Mouse (Mus musculus) ZHBTc4 (cell line): ENCODE data around the gene Ehbp1.
A peak's percentile ranks its signal among the peaks of the same experiment; 100 is the strongest.

ENCODE experiments used
- DNase-seq: peaks from one replicate; pipeline ENCODE4 v3.0.0-alpha.2; 2011; ENCODE audit warnings: low read depth, low spot score

The Ehbp1 gene

GRCm38 (mm10) chr11:22286371-22286872, 55.7 kb downstream of the Ehbp1 start:
- DNase-seq, result no peak

DNA sequence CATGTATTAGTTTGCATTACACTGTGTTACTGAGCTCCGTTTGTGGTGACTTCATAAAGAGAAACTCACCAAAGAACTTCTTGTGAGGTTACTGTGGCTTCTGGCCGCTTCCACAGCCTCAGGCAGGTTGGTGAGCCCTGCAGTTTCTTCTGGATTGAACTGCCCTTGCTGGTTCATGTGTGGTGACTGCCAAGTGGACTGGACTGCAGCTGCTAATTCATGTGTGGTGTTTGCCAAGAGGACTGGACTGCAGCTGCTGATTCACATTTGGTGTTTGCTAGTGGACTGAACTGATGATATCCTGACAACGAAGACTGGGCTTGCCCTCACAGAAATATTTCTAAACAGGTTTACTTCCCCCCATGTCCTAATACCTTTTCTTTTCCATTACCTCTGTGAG, 65.4 kb downstream of the Ehbp1 start:
- no peak for DNase-seq

DNA sequence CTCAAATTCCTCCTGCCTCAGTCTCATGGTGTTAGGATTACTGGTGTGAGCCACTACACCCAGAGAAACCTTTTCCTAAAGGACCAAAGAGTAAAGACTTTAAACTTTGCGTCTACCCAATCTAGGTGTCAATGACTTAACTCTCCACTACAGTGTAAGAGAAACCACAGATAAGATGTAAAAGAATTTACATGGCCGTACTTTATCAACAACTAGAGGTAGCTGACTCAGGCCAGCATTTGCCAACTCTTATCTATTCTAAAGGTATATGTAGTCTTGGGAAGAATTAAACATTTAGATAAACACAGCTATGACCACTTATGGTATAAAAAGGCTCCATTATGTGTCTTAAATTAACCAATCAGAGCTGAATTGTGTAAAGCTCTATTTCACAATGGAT, 67.9 kb downstream of the Ehbp1 start:
- no peak for DNase-seq

- no peak for DNase-seq
Observed at GRCm38 (mm10) chr11:22273378-22273777, 68.7 kb downstream of the Ehbp1 start.

- no peak for DNase-seq
Observed at GRCm38 (mm10) chr11:22271889-22272288, 70.2 kb downstream of the Ehbp1 start.

GRCm38 (mm10) chr11:22269643-22270042, 72.4 kb downstream of the Ehbp1 start:
- no peak for DNase-seq

DNA sequence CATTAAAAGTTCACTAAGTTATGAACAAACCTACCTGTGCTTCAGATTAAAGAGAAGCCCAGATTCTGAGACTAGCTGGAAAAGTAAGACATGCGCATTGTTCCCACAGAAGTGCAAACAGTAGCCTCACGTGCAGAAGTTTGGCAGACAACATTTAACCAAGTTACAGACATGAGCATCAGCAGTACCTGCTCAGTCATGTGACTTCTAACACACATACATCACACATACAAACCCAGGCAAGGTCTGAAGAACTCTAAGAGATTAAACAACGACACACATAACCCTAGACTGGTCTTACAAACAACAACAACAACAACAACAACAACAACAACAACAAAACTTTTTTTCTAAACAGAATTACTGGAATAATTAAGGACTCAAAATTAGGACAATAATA, 72.9 kb downstream of the Ehbp1 start:
- no peak for DNase-seq

- DNase-seq, result no peak
Observed at GRCm38 (mm10) chr11:22267014-22267413, 75.1 kb downstream of the Ehbp1 start.

GRCm38 (mm10) chr11:22255418-22255817, 86.7 kb downstream of the Ehbp1 start:
- DNase-seq, result no peak

- no peak for DNase-seq
Observed at GRCm38 (mm10) chr11:22249363-22249762, 92.7 kb downstream of the Ehbp1 start.

- DNase-seq, result no peak
Observed at GRCm38 (mm10) chr11:22247736-22248135, 94.4 kb downstream of the Ehbp1 start.

DNA sequence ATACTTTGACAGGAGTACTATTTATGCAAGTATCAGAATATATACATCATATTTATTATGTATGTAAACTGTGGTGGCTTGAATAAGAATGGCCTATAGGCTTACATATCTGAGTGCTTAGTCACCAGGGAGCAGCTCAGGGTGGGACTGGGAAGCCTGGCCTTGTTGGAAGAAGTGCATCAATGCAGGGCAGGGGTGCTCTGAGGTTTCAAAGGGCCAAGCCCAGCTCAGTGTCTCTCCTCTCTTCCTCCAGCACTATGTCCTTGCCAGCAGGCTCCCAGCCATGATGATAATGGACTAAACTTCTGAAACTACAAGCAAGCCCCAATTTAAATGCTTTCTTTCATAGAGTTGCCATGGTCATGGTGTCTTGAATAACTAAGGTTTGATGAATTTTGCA, 95.0 kb downstream of the Ehbp1 start:
- DNase-seq, result no peak

GRCm38 (mm10) chr11:22235558-22235957, 106.5 kb downstream of the Ehbp1 start:
- no peak for DNase-seq

GRCm38 (mm10) chr11:22234739-22235138, 107.4 kb downstream of the Ehbp1 start:
- peak; percentile 47 for DNase-seq

DNA sequence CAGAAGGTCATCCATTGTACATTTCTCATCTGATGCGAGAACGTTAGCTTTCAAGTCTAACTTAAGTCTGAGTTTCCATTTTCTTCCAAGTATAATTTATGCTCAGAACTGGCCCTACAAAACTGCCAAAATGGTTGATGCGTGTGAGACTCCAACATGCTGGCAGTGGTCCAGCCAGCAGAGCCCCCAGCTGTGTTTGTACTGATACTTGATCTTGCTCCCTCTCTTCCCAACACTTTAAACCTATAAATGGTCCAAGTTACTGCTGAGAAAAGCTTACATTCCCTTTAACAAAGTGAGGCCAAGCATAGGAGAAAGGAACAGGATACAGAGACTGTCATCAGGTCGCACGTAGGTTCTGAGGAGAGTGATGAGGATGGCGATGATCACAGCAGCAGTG, 111.2 kb downstream of the Ehbp1 start:
- no peak for DNase-seq

DNA sequence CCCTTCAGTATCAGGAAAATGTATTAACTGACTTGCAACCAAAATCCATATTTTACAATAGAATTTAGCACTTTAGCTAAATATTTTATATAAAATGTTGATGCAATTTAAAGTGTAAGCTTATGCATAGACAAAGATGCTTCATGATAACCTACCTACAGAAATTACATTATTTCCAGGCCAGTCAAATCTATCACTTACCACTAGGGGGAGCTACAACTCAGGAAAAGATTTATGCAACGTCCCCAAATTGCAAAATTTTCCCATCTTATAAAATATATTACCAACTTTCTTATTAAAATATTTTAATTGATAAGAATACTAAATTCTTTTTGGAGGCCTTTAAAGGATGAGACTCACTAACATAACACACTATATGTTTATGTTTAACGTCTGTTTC, 116.5 kb downstream of the Ehbp1 start:
- DNase-seq, result peak; percentile 28

DNA sequence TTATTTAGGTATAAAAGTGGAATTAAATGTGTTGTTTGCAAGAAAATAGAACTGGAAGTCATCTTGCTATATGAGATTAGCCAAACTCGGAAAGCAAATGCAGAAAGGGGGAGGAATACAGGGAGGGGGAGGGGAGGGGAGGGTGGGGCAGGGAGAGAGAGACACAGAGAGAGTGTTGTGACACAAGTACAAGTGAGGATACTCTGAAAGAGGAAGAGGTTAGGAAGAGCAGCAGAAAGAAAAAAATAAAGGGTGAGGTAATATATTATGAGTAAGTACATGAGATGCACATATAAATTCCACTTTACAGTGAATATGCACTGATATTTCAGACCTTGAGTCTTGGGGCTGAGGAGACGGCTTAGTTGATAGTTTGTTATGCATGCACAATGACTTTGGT, 123.9 kb downstream of the Ehbp1 start:
- DNase-seq, result no peak

DNA sequence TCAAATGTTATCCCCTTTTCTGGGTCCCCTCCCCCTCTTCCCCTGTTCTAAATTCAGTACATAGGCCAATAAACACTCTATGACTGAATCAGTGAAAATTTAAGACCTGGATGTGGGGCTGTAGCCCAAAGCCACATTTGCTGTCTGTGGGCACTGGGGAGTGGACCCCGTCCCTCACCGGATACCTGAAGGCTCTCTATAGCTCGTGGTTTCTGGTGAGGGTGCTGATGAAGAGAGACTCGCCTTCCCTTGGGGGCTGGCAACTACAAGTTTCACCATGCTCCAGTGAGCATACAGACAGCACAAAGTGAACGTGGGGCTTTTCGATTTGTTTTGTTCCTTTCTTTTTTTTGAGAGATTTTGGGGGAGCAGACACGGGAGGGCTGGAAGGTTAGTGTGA, 125.2 kb downstream of the Ehbp1 start:
- DNase-seq, result no peak

GRCm38 (mm10) chr11:22206611-22207010, 135.5 kb downstream of the Ehbp1 start:
- DNase-seq, result no peak

GRCm38 (mm10) chr11:22206191-22206590, 135.9 kb downstream of the Ehbp1 start:
- no peak for DNase-seq

DNA sequence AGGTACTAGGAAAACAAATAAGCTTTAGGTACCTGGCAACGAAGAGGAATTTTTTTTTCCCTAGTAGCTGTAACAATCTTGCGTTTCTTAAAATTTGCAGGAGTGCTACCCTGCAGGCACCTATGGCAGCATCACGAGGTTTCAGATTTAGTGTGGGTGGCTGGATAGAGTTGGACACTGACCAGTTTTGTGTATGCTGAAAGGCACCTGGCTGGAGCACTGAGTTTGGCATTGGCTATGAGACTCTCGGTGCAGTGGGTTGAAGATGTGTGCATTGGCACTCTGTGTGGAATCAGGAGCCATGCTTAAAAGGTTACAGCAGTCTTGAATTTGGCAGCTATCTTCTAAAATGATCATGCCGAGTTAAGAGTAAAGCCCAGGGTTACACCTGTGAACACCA, 138.7 kb downstream of the Ehbp1 start:
- no peak for DNase-seq

DNA sequence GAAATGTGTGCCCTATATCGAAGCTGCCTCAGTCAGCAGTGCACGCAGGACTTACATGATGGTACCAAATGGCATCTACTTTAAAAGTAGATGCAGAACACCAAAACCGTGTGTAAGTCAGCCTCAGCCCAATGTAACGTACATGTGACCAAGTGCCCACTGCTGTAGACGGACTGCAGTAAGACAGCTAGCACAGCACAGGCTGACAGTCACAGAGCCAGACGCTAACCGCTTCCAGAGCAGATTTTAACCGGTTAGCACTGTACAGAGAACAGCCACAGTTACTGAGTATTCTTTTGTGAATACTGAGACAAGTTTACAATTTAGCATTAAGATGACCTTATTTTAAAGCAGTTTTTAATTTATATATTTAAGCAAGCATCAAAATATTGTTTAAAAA, 141.0 kb downstream of the Ehbp1 start:
- no peak for DNase-seq

GRCm38 (mm10) chr11:22199881-22200280, 142.2 kb downstream of the Ehbp1 start:
- peak; percentile 52 for DNase-seq

DNA sequence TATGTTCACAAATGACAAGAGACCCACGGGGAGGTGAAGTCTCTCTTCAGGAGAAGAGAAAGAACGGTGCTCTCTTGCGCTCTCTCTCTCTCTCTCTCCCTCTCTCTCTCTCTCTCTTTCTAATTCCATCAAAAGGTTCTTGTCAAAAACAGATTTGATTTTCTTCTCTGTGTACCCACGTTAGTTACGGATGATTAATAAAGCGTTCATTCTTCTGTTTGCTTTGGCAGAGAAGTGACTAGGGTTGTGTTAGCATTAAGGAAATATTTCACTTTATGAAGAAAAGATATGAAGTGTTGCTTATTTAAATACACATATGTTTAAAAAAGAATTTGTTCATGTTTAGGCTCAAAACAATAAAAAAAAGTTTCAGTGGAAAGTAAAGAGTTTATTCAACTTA, 143.7 kb downstream of the Ehbp1 start:
- DNase-seq, result no peak
